Mouse (Mus musculus): ENCODE results near the gene Wdr74. TPM values are rescaled to one million over a fixed set of nuclear protein-coding genes. Genes with fewer than 3 reads are reported as not detected.

The Wdr74 gene
- polyA plus RNA-seq, 2 experiments from 2014 or later = 72.5 to 92.2 TPM

Other genes starting within 250 kb of the Wdr74 start
- under 1 TPM in 1 of 2 experiments, not detected in 1; 0.12 TPM for gene Slc22a8, start 144.6 kb upstream of the Wdr74 start, polyA plus RNA-seq (2017; shearing (Covaris generic))
- gene Slc22a6, start 117.8 kb upstream of the Wdr74 start, polyA plus RNA-seq (2017; shearing (Covaris generic)) = not detected
- gene Chrm1, start 72.0 kb upstream of the Wdr74 start, polyA plus RNA-seq (2017; shearing (Covaris generic)) = not detected
- 10 to 100 TPM; 63.7 to 85.1 TPM for gene Slc3a2, start 12.5 kb upstream of the Wdr74 start, polyA plus RNA-seq (2017; shearing (Covaris generic))
- gene 1700092M07Rik, start 4.9 kb downstream of the Wdr74 start, polyA plus RNA-seq (2017; shearing (Covaris generic)) = under 1 TPM in 1 of 2 experiments, not detected in 1; 0.75 TPM
- gene Stx5a, start 5.6 kb downstream of the Wdr74 start, polyA plus RNA-seq (2017; shearing (Covaris generic)) = 100 to 1,000 TPM; 132 to 165 TPM
- 100 to 1,000 TPM; 163 to 188 TPM for gene Nxf1, start 21.2 kb downstream of the Wdr74 start, polyA plus RNA-seq (2017; shearing (Covaris generic))
- gene Tmem223, start 35.2 kb downstream of the Wdr74 start, polyA plus RNA-seq (2017; shearing (Covaris generic)) = 100 to 1,000 TPM; 117 to 124 TPM
- 100 to 1,000 TPM in 1 of 2 experiments, 10 to 100 TPM in 1; 85.6 to 101 TPM for gene Tmem179b, start 38.6 kb downstream of the Wdr74 start, polyA plus RNA-seq (2017; shearing (Covaris generic))
- 1 to 10 TPM; 5.4 to 6.5 TPM for gene Taf6l, start 50.6 kb downstream of the Wdr74 start, polyA plus RNA-seq (2017; shearing (Covaris generic))
- gene Polr2g, start 62.8 kb downstream of the Wdr74 start, polyA plus RNA-seq (2017; shearing (Covaris generic)) = 100 to 1,000 TPM; 181 to 198 TPM
- gene Zbtb3, start 66.7 kb downstream of the Wdr74 start, polyA plus RNA-seq (2017; shearing (Covaris generic)) = 1 to 10 TPM; 2.1 to 4.7 TPM
- 10 to 100 TPM; 41.6 to 59.0 TPM for gene Ttc9c, start 83.5 kb downstream of the Wdr74 start, polyA plus RNA-seq (2017; shearing (Covaris generic))
- gene Hnrnpul2, start 84.2 kb downstream of the Wdr74 start, polyA plus RNA-seq (2017; shearing (Covaris generic)) = 1 to 10 TPM; 4.2 to 6.9 TPM
- not detected for gene AC129217.1, start 93.9 kb downstream of the Wdr74 start, polyA plus RNA-seq (2017; shearing (Covaris generic))
- gene Bscl2, start 101.6 kb downstream of the Wdr74 start, polyA plus RNA-seq (2017; shearing (Covaris generic)) = 10 to 100 TPM; 86.8 to 98.9 TPM
- gene Gng3, start 103.4 kb downstream of the Wdr74 start, polyA plus RNA-seq (2017; shearing (Covaris generic)) = 1 to 10 TPM in 1 of 2 experiments, under 1 TPM in 1; 0.91 to 1.4 TPM
- not detected for gene Lrrn4cl, start 114.9 kb downstream of the Wdr74 start, polyA plus RNA-seq (2017; shearing (Covaris generic))
- gene Ubxn1, start 135.7 kb downstream of the Wdr74 start, polyA plus RNA-seq (2017; shearing (Covaris generic)) = 10 to 100 TPM; 65.0 to 70.2 TPM
- gene Uqcc3, start 145.1 kb downstream of the Wdr74 start, polyA plus RNA-seq (2017; shearing (Covaris generic)) = 10 to 100 TPM; 80.7 to 88.3 TPM
- 10 to 100 TPM; 58.1 to 77.2 TPM for gene Lbhd1, start 147.9 kb downstream of the Wdr74 start, polyA plus RNA-seq (2017; shearing (Covaris generic))
- gene Gm49403, start 148.1 kb downstream of the Wdr74 start, polyA plus RNA-seq (2017; shearing (Covaris generic)) = not detected
- 100 to 1,000 TPM; 102 to 103 TPM for gene 1810009A15Rik, start 153.0 kb downstream of the Wdr74 start, polyA plus RNA-seq (2017; shearing (Covaris generic))
- gene Gm49416, start 153.1 kb downstream of the Wdr74 start, polyA plus RNA-seq (2017; shearing (Covaris generic)) = not detected
- gene Ints5, start 157.2 kb downstream of the Wdr74 start, polyA plus RNA-seq (2017; shearing (Covaris generic)) = 10 to 100 TPM in 1 of 2 experiments, 1 to 10 TPM in 1; 8.7 to 12.2 TPM
- 10 to 100 TPM; 50.2 to 83.9 TPM for gene Ganab, start 162.2 kb downstream of the Wdr74 start, polyA plus RNA-seq (2017; shearing (Covaris generic))
- 10 to 100 TPM; 18.4 to 19.6 TPM for gene B3gat3, start 184.5 kb downstream of the Wdr74 start, polyA plus RNA-seq (2017; shearing (Covaris generic))
- gene Rom1, start 193.5 kb downstream of the Wdr74 start, polyA plus RNA-seq (2017; shearing (Covaris generic)) = 1 to 10 TPM; 5.1 to 9.2 TPM
- 10 to 100 TPM; 18.7 to 24.9 TPM for gene Eml3, start 193.7 kb downstream of the Wdr74 start, polyA plus RNA-seq (2017; shearing (Covaris generic))
- 100 to 1,000 TPM in 1 of 2 experiments, 10 to 100 TPM in 1; 81.7 to 126 TPM for gene Mta2, start 206.0 kb downstream of the Wdr74 start, polyA plus RNA-seq (2017; shearing (Covaris generic))
- 10 to 100 TPM; 30.3 to 67.9 TPM for gene Tut1, start 218.0 kb downstream of the Wdr74 start, polyA plus RNA-seq (2017; shearing (Covaris generic))
- gene Eef1g, start 231.2 kb downstream of the Wdr74 start, polyA plus RNA-seq (2017; shearing (Covaris generic)) = 100 to 1,000 TPM; 667 to 787 TPM